Mouse (Mus musculus): ENCODE results near the gene Larp4b. TPM values are rescaled to one million over a fixed set of nuclear protein-coding genes. Genes with fewer than 3 reads are reported as not detected.
"Not testable (repeated sequence)": the region's sequence is repeated elsewhere in the genome, so short reads cannot be mapped to it uniquely, and the experiment has no call there.

The Larp4b gene
- polyA plus RNA-seq (2014; fragmentation: Nextera tagmentation; extraction: Ambion mirVana) = 50.7 and 53.1 TPM in 2 replicates

DNA sequence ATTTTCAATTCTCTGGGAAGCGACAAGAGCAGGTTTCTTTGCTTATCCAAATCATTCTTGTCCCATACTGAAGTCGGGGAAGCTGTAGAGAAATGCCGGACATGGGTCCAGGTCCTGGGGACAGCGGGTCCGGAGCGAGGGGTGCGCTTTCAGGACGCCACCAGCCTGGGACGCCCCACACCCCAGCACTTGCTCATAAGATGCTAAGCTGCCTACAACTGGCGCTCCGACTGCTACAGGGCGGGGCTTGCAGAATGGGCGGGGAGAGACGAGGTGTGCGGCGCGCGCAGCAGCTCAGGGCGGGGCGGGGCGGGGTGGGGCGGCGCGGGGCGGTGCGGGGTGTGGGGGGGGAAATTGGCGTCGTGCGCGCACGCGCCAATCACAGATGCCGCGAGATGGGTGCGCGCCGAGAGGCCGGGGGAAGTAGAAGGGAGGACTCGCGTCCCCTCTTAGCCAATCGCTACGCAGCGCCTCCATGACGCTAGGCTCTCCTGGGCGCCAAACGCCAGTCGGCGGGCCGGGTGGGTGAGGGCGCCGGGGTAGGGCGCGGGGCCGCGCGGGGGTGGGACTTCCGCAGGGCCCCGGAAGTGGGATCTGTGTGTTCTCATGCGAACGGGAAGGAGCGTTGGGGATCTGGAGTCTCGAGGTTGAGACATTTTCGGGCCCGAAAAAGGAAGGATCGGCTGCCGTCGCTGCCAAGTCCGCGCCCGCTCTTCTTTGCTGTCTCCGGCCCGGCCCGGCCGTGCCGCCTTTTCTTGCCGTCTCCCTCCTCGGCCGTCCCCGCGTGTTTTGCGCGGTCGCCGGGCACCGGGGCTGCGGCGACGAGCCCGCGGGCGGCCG, at the start of gene Larp4b:
Larp4b (plus strand) TSS at position 566 of the 840 bp plus-strand sequence.
- peak within 1 kb of the TSS; percentile 61 for H3K4me2 ChIP-seq (replicated peaks; ENCODE audit: low read depth, low read length)
- H3K27me3 ChIP-seq (ENCODE audit: control insufficient read depth, insufficient read depth, low read length) = no peaks in the 10 kb centered on the region
- no peaks in the 10 kb centered on the region for H3K36me3 ChIP-seq (ENCODE audit: control insufficient read depth, insufficient read depth, low read length)
- peak; percentile 100 for ATAC-seq (ENCODE audit: insufficient number of reproducible peaks, insufficient read depth, low FRiP score, low read depth)
- H3K27ac ChIP-seq (ENCODE audit: low read length) = peak within 1 kb of the TSS; percentile 98
- under 1% methylated on average over 75 of the region's 92 CpGs for WGBS
- peaks cover 9% of the 10 kb centered on the region; the same call in 1 of the 2 replicates for H3K4me1 ChIP-seq (ENCODE audit: control insufficient read depth, insufficient read depth, low read length)
- H3K4me3 ChIP-seq (ENCODE audit: low read depth, low read length) = peak within 1 kb of the TSS; percentile 99
- peak within 1 kb of the TSS; percentile 96 for H3K9ac ChIP-seq (replicated peaks; ENCODE audit: low read depth, low read length)
- no peaks in the 10 kb centered on the region for H3K9me3 ChIP-seq (ENCODE audit: control insufficient read depth, low read depth, low read length)

DNA sequence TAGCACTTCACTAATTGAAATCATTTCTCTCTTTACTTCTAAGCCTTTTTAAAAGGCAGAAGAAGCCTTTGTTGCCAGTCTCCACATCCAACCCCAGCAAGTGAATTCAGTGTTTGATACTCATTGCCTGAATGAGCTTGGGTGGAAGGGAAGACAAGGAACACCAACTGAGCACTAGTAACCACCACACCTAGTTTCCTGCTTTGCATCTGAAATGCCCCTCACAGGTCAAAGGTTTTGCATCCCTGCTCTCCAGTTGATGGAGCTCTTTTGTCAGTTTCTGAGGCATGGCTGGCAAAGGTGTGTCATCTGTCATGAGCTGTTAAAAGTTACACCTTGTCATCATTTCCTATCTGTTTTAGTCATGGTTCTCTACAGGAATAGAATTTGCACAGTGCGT, 49.0 kb upstream of the Larp4b start:
- no peak overlapping the region for H3K27ac ChIP-seq (ENCODE audit: low read length)
- H3K27me3 ChIP-seq (ENCODE audit: control insufficient read depth, insufficient read depth, low read length) = no peaks in the 10 kb centered on the region
- WGBS = 100% methylated on average over 1 of the region's 1 CpGs
- H3K4me2 ChIP-seq (replicated peaks; ENCODE audit: low read depth, low read length) = no peak overlapping the region
- H3K9ac ChIP-seq (replicated peaks; ENCODE audit: low read depth, low read length) = no peak overlapping the region
- H3K4me3 ChIP-seq (ENCODE audit: low read depth, low read length) = no peak overlapping the region
- H3K9me3 ChIP-seq (ENCODE audit: control insufficient read depth, low read depth, low read length) = no peaks in the 10 kb centered on the region
- ATAC-seq (ENCODE audit: insufficient number of reproducible peaks, insufficient read depth, low FRiP score, low read depth) = no peak
- no peaks in the 10 kb centered on the region for H3K4me1 ChIP-seq (ENCODE audit: control insufficient read depth, insufficient read depth, low read length)
- no peaks in the 10 kb centered on the region for H3K36me3 ChIP-seq (ENCODE audit: control insufficient read depth, insufficient read depth, low read length)

DNA sequence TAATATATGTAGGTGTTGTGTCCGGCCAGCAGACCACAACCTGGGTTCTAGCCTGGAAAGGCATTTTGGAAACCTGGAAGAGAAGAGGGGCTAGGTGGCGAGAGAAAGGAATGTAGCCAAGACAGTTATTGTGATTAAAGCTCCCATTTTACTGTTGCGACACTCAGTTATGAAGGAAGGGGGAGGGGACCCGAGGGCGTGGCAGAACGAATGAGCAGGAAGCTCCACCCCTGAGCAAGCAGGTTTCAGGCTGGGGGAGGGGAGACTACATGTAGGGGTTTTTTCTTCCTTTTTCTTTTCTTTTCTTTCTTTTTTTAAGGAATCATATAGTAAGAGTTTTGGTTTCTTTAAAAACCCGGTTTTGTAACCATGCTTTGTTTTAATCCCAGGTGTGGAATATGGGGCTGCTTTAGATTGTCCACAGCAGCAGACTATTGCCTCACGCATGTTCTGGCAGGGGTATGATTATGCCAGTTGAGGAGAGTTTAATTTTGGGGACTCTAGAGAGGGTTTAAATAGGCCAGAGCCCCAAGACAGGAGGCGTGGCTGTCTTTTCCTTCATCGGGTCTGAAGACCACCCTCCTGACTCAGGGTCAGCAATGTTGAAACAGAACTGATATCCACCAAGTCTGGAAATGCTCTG, 41.5 kb upstream of the Larp4b start:
- not testable (repeated sequence) for ATAC-seq (ENCODE audit: insufficient number of reproducible peaks, insufficient read depth, low FRiP score, low read depth)
- WGBS = 53% methylated on average over 10 of the region's 10 CpGs

GRCm38 (mm10) chr13:9057277-9057676, 36.4 kb upstream of the Larp4b start:
- Histone ChIP-seq H3K4me3 (ENCODE audit: low read depth, low read length) (no peak overlapping the region), H3K9me3 (ENCODE audit: control insufficient read depth, low read depth, low read length) (no peaks in the 10 kb centered on the region), H3K4me1 (ENCODE audit: control insufficient read depth, insufficient read depth, low read length) (no peaks in the 10 kb centered on the region), H3K36me3 (ENCODE audit: control insufficient read depth, insufficient read depth, low read length) (no peaks in the 10 kb centered on the region), H3K27me3 (ENCODE audit: control insufficient read depth, insufficient read depth, low read length) (no peaks in the 10 kb centered on the region), H3K4me2 (replicated peaks; ENCODE audit: low read depth, low read length) (no peak overlapping the region), H3K9ac (replicated peaks; ENCODE audit: low read depth, low read length) (no peak overlapping the region), H3K27ac (ENCODE audit: low read length) (no peak overlapping the region)
- no peak for ATAC-seq (ENCODE audit: insufficient number of reproducible peaks, insufficient read depth, low FRiP score, low read depth)
- WGBS = 45% methylated on average over 1 of the region's 1 CpGs

More for the DNA sequence above, 41.5 kb upstream of the Larp4b start:
- H3K27ac ChIP-seq (ENCODE audit: low read length); H3K27me3 ChIP-seq (ENCODE audit: control insufficient read depth, insufficient read depth, low read length); H3K36me3 ChIP-seq (ENCODE audit: control insufficient read depth, insufficient read depth, low read length); H3K4me2 ChIP-seq (replicated peaks; ENCODE audit: low read depth, low read length); H3K4me3 ChIP-seq (ENCODE audit: low read depth, low read length); H3K9ac ChIP-seq (replicated peaks; ENCODE audit: low read depth, low read length); H3K4me1 ChIP-seq (ENCODE audit: control insufficient read depth, insufficient read depth, low read length); H3K9me3 ChIP-seq (ENCODE audit: control insufficient read depth, low read depth, low read length): not testable (repeated sequence)

DNA sequence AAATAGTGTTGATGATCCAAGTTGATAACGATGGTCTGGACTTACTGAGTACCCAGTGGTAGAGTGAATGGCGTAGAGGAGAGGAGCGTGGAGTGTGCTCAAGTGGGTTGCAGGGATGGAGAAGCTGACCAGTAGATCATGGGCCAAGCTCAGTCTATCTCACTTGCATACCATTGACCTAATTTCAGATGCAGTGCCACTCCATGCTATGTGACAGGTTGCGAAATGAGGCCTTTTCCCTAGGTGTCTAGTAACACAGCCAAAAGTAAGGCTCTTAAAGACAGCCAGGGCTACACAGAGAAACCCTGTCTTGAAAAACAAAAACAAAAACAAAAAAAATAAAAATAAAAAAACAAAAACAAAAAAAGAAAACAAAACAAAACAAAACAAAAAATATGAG, 35.0 kb upstream of the Larp4b start:
- no peak overlapping the region for H3K9ac ChIP-seq (replicated peaks; ENCODE audit: low read depth, low read length)
- H3K27ac ChIP-seq (ENCODE audit: low read length) = no peak overlapping the region
- H3K4me1 ChIP-seq (ENCODE audit: control insufficient read depth, insufficient read depth, low read length) = no peaks in the 10 kb centered on the region
- H3K9me3 ChIP-seq (ENCODE audit: control insufficient read depth, low read depth, low read length) = no peaks in the 10 kb centered on the region
- no peaks in the 10 kb centered on the region for H3K36me3 ChIP-seq (ENCODE audit: control insufficient read depth, insufficient read depth, low read length)
- no peak overlapping the region for H3K4me3 ChIP-seq (ENCODE audit: low read depth, low read length)
- H3K4me2 ChIP-seq (replicated peaks; ENCODE audit: low read depth, low read length) = no peak overlapping the region
- no peak for ATAC-seq (ENCODE audit: insufficient number of reproducible peaks, insufficient read depth, low FRiP score, low read depth)
- 90% methylated on average over 4 of the region's 4 CpGs for WGBS
- H3K27me3 ChIP-seq (ENCODE audit: control insufficient read depth, insufficient read depth, low read length) = no peaks in the 10 kb centered on the region

GRCm38 (mm10) chr13:9061394-9061793, 32.3 kb upstream of the Larp4b start:
- Histone ChIP-seq H3K4me3 (ENCODE audit: low read depth, low read length) (no peak overlapping the region), H3K4me2 (replicated peaks; ENCODE audit: low read depth, low read length) (no peak overlapping the region), H3K27ac (ENCODE audit: low read length) (no peak overlapping the region), H3K9ac (replicated peaks; ENCODE audit: low read depth, low read length) (no peak overlapping the region), H3K27me3 (ENCODE audit: control insufficient read depth, insufficient read depth, low read length) (no peaks in the 10 kb centered on the region), H3K9me3 (ENCODE audit: control insufficient read depth, low read depth, low read length) (no peaks in the 10 kb centered on the region), H3K4me1 (ENCODE audit: control insufficient read depth, insufficient read depth, low read length) (no peaks in the 10 kb centered on the region), H3K36me3 (ENCODE audit: control insufficient read depth, insufficient read depth, low read length) (no peaks in the 10 kb centered on the region)
- 72% methylated on average over 4 of the region's 4 CpGs for WGBS
- no peak for ATAC-seq (ENCODE audit: insufficient number of reproducible peaks, insufficient read depth, low FRiP score, low read depth)

- H3K27me3 ChIP-seq (ENCODE audit: control insufficient read depth, insufficient read depth, low read length) = no peaks in the 10 kb centered on the region
- H3K4me3 ChIP-seq (ENCODE audit: low read depth, low read length) = no peak overlapping the region
- 60% methylated on average over 2 of the region's 2 CpGs for WGBS
- ATAC-seq (ENCODE audit: insufficient number of reproducible peaks, insufficient read depth, low FRiP score, low read depth) = 0 out of 2 replicates have a peak, but pooled peaks have one; percentile 46
- no peak overlapping the region for H3K27ac ChIP-seq (ENCODE audit: low read length)
- no peak overlapping the region for H3K4me2 ChIP-seq (replicated peaks; ENCODE audit: low read depth, low read length)
- no peaks in the 10 kb centered on the region for H3K9me3 ChIP-seq (ENCODE audit: control insufficient read depth, low read depth, low read length)
- H3K9ac ChIP-seq (replicated peaks; ENCODE audit: low read depth, low read length) = no peak overlapping the region
- no peaks in the 10 kb centered on the region for H3K4me1 ChIP-seq (ENCODE audit: control insufficient read depth, insufficient read depth, low read length)
- no peaks in the 10 kb centered on the region for H3K36me3 ChIP-seq (ENCODE audit: control insufficient read depth, insufficient read depth, low read length)
Observed at GRCm38 (mm10) chr13:9064196-9064595, 29.5 kb upstream of the Larp4b start.

GRCm38 (mm10) chr13:9066107-9066506, 27.6 kb upstream of the Larp4b start:
- H3K9ac ChIP-seq (replicated peaks; ENCODE audit: low read depth, low read length) = no peak overlapping the region
- H3K27me3 ChIP-seq (ENCODE audit: control insufficient read depth, insufficient read depth, low read length) = no peaks in the 10 kb centered on the region
- H3K4me2 ChIP-seq (replicated peaks; ENCODE audit: low read depth, low read length) = no peak overlapping the region
- H3K36me3 ChIP-seq (ENCODE audit: control insufficient read depth, insufficient read depth, low read length) = no peaks in the 10 kb centered on the region
- no peak overlapping the region for H3K27ac ChIP-seq (ENCODE audit: low read length)
- no peak for ATAC-seq (ENCODE audit: insufficient number of reproducible peaks, insufficient read depth, low FRiP score, low read depth)
- 50% methylated on average over 5 of the region's 5 CpGs for WGBS
- H3K4me3 ChIP-seq (ENCODE audit: low read depth, low read length) = no peak overlapping the region
- H3K9me3 ChIP-seq (ENCODE audit: control insufficient read depth, low read depth, low read length) = no peaks in the 10 kb centered on the region
- no peaks in the 10 kb centered on the region for H3K4me1 ChIP-seq (ENCODE audit: control insufficient read depth, insufficient read depth, low read length)
